ENCODE assay signal across 13 mouse cellular contexts in the genomic region with DNA sequence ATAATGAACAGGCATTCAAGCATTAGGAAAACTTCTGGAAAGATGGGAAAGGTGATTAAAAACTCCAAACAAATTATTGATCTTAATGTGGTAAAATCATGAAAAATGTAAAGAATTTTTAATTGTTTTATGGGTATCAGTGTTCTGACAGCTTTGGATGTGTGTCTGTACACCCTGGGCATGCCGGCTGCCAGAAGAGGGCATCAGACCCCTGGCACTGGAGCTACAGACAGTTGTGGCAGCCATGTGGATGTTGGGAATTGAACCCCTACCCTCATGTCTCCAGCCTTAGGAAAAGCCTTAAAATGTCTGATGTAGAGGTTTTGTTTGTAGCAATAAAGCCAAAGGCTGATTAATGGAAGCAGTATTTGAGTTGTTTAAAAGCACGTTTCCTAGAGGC. TPM values are rescaled to one million over a fixed set of nuclear protein-coding genes. Genes with fewer than 3 reads are reported as not detected.
"Had no signal": no experiment of that assay in that cellular context is flagged by ENCODE, and none has a peak within 500 bp of the region (broad histone marks: within the 10 kb centered on the region; RNA-seq: fewer than 3 reads in every experiment).

No protein-coding gene starts in this region.

- H3K4me2 ChIP-seq: liver, embryonic 11.5 days; liver, embryonic 15.5 days; neural tube, embryonic 13.5 days had no signal

- H3K36me3 ChIP-seq: liver, embryonic 15.5 days; midbrain, embryonic 10.5 days; neural tube, embryonic 13.5 days had no signal

- H3K4me1 ChIP-seq: liver, embryonic 15.5 days; neural tube, embryonic 13.5 days had no signal

- H3K4me3 ChIP-seq: liver, embryonic 15.5 days; midbrain, embryonic 10.5 days; neural tube, embryonic 13.5 days had no signal

- DNase-seq: kidney, adult 8-10 months; kidney, postnatal 10 days; kidney, postnatal 4 days; lung, adult 2 months; lung, postnatal 4 days; midbrain, embryonic 14.5 days; retina, postnatal 1 day; thymus, postnatal 4 days had no signal

- H3K27ac ChIP-seq: liver, embryonic 15.5 days; midbrain, embryonic 10.5 days; neural tube, embryonic 13.5 days had no signal

- H3K9me3 ChIP-seq: liver, embryonic 15.5 days; midbrain, embryonic 10.5 days; neural tube, embryonic 13.5 days had no signal

- H3K9ac ChIP-seq: liver, embryonic 15.5 days; neural tube, embryonic 13.5 days had no signal

- H3K27me3 ChIP-seq: liver, embryonic 15.5 days; neural tube, embryonic 13.5 days had no signal

RNA-seq across cellular contexts. Expression of a gene that starts 27.5 kb away (rescaled TPM):
- total RNA-seq: megakaryocyte, adult 5-6 weeks had no signal
- polyA plus RNA-seq: lung, adult 2 months had no signal
